Mouse (Mus musculus): ENCODE results near the gene Arhgef7. TPM values are rescaled to one million over a fixed set of nuclear protein-coding genes. Genes with fewer than 3 reads are reported as not detected.

Arhgef7 gene
- polyA plus RNA-seq, 1 experiment = 38.5 TPM

- TF ChIP-seq POLR2A (IDR thresholded peaks at IDR 0.05; ENCODE audit: insufficient read depth, low read length) (no peak), CTCF (IDR thresholded peaks at IDR 0.05; ENCODE audit: low read depth, low read length) (no peak), EP300 (IDR thresholded peaks at IDR 0.05; ENCODE audit: insufficient read depth, low read depth, low read length) (no peak)
- H3K4me1 ChIP-seq (ENCODE audit: control insufficient read depth, insufficient read depth, low read length) = peaks cover 2% of the 10 kb centered on the region
Observed at GRCm38 (mm10) chr8:11740857-11741256, 13.3 kb downstream of the Arhgef7 start.

GRCm38 (mm10) chr8:11743580-11743979 lies 16.1 kb downstream of the Arhgef7 start:
- TF ChIP-seq POLR2A (IDR thresholded peaks at IDR 0.05; ENCODE audit: insufficient read depth, low read length) (no peak), EP300 (IDR thresholded peaks at IDR 0.05; ENCODE audit: insufficient read depth, low read depth, low read length) (no peak), CTCF (IDR thresholded peaks at IDR 0.05; ENCODE audit: low read depth, low read length) (no peak)
- Histone ChIP-seq H3K4me1 (ENCODE audit: control insufficient read depth, insufficient read depth, low read length) (peaks cover 2% of the 10 kb centered on the region), H3K9ac (ENCODE audit: low read depth, poor library complexity, severe bottlenecking) (no peak overlapping the region), H3K9me3 (replicated peaks; ENCODE audit: control insufficient read depth, insufficient read depth, low read length, poor library complexity, severe bottlenecking) (no peaks in the 10 kb centered on the region), H3K4me3 (ENCODE audit: low read depth, low read length) (no peak overlapping the region), H3K27ac (ENCODE audit: insufficient read depth, low read length) (no peak overlapping the region), H3K36me3 (ENCODE audit: control insufficient read depth, insufficient read depth, low read length, poor library complexity, severe bottlenecking) (no peaks in the 10 kb centered on the region), H3K27me3 (ENCODE audit: control insufficient read depth, insufficient read depth, low read length, poor library complexity, severe bottlenecking) (no peaks in the 10 kb centered on the region)

More at GRCm38 (mm10) chr8:11740857-11741256, 13.3 kb downstream of the Arhgef7 start:
- H3K9ac ChIP-seq (ENCODE audit: low read depth, poor library complexity, severe bottlenecking) = no peak overlapping the region
- no peaks in the 10 kb centered on the region for H3K9me3 ChIP-seq (replicated peaks; ENCODE audit: control insufficient read depth, insufficient read depth, low read length, poor library complexity, severe bottlenecking)
- H3K27me3 ChIP-seq (ENCODE audit: control insufficient read depth, insufficient read depth, low read length, poor library complexity, severe bottlenecking) = no peaks in the 10 kb centered on the region
- no peaks in the 10 kb centered on the region for H3K36me3 ChIP-seq (ENCODE audit: control insufficient read depth, insufficient read depth, low read length, poor library complexity, severe bottlenecking)
- H3K27ac ChIP-seq (ENCODE audit: insufficient read depth, low read length) = no peak overlapping the region
- no peak overlapping the region for H3K4me3 ChIP-seq (ENCODE audit: low read depth, low read length)

- H3K27me3 ChIP-seq (ENCODE audit: control insufficient read depth, insufficient read depth, low read length, poor library complexity, severe bottlenecking) = no peaks in the 10 kb centered on the region
- H3K9ac ChIP-seq (ENCODE audit: low read depth, poor library complexity, severe bottlenecking) = no peak overlapping the region
- H3K4me3 ChIP-seq (ENCODE audit: low read depth, low read length) = no peak overlapping the region
- H3K4me1 ChIP-seq (ENCODE audit: control insufficient read depth, insufficient read depth, low read length) = no peaks in the 10 kb centered on the region
- no peaks in the 10 kb centered on the region for H3K36me3 ChIP-seq (ENCODE audit: control insufficient read depth, insufficient read depth, low read length, poor library complexity, severe bottlenecking)
- no peaks in the 10 kb centered on the region for H3K9me3 ChIP-seq (replicated peaks; ENCODE audit: control insufficient read depth, insufficient read depth, low read length, poor library complexity, severe bottlenecking)
- no peak for TF ChIP-seq CTCF (IDR thresholded peaks at IDR 0.05; ENCODE audit: low read depth, low read length)
- no peak overlapping the region for H3K27ac ChIP-seq (ENCODE audit: insufficient read depth, low read length)
Observed at GRCm38 (mm10) chr8:11746850-11747600, 19.5 kb downstream of the Arhgef7 start.

- Histone ChIP-seq H3K4me3 (ENCODE audit: low read depth, low read length) (no peak overlapping the region), H3K27me3 (ENCODE audit: control insufficient read depth, insufficient read depth, low read length, poor library complexity, severe bottlenecking) (no peaks in the 10 kb centered on the region), H3K36me3 (ENCODE audit: control insufficient read depth, insufficient read depth, low read length, poor library complexity, severe bottlenecking) (no peaks in the 10 kb centered on the region), H3K9me3 (replicated peaks; ENCODE audit: control insufficient read depth, insufficient read depth, low read length, poor library complexity, severe bottlenecking) (no peaks in the 10 kb centered on the region), H3K27ac (ENCODE audit: insufficient read depth, low read length) (no peak overlapping the region), H3K9ac (ENCODE audit: low read depth, poor library complexity, severe bottlenecking) (no peak overlapping the region), H3K4me1 (ENCODE audit: control insufficient read depth, insufficient read depth, low read length) (no peaks in the 10 kb centered on the region)
- TF ChIP-seq CTCF (IDR thresholded peaks at IDR 0.05; ENCODE audit: low read depth, low read length) (no peak), POLR2A (IDR thresholded peaks at IDR 0.05; ENCODE audit: insufficient read depth, low read length) (no peak), EP300 (IDR thresholded peaks at IDR 0.05; ENCODE audit: insufficient read depth, low read depth, low read length) (no peak)
Observed at GRCm38 (mm10) chr8:11749472-11749871, 22.0 kb downstream of the Arhgef7 start.

GRCm38 (mm10) chr8:11752338-11752737 lies 24.8 kb downstream of the Arhgef7 start:
- H3K4me3 ChIP-seq (ENCODE audit: low read depth, low read length) = no peak overlapping the region
- no peak overlapping the region for H3K27ac ChIP-seq (ENCODE audit: insufficient read depth, low read length)
- no peaks in the 10 kb centered on the region for H3K4me1 ChIP-seq (ENCODE audit: control insufficient read depth, insufficient read depth, low read length)
- H3K27me3 ChIP-seq (ENCODE audit: control insufficient read depth, insufficient read depth, low read length, poor library complexity, severe bottlenecking) = no peaks in the 10 kb centered on the region
- no peaks in the 10 kb centered on the region for H3K9me3 ChIP-seq (replicated peaks; ENCODE audit: control insufficient read depth, insufficient read depth, low read length, poor library complexity, severe bottlenecking)
- H3K9ac ChIP-seq (ENCODE audit: low read depth, poor library complexity, severe bottlenecking) = no peak overlapping the region
- no peaks in the 10 kb centered on the region for H3K36me3 ChIP-seq (ENCODE audit: control insufficient read depth, insufficient read depth, low read length, poor library complexity, severe bottlenecking)
- TF ChIP-seq CTCF (IDR thresholded peaks at IDR 0.05; ENCODE audit: low read depth, low read length) = no peak
- TF ChIP-seq POLR2A (IDR thresholded peaks at IDR 0.05; ENCODE audit: insufficient read depth, low read length) = no peak
- no peak for TF ChIP-seq EP300 (IDR thresholded peaks at IDR 0.05; ENCODE audit: insufficient read depth, low read depth, low read length)

DNA sequence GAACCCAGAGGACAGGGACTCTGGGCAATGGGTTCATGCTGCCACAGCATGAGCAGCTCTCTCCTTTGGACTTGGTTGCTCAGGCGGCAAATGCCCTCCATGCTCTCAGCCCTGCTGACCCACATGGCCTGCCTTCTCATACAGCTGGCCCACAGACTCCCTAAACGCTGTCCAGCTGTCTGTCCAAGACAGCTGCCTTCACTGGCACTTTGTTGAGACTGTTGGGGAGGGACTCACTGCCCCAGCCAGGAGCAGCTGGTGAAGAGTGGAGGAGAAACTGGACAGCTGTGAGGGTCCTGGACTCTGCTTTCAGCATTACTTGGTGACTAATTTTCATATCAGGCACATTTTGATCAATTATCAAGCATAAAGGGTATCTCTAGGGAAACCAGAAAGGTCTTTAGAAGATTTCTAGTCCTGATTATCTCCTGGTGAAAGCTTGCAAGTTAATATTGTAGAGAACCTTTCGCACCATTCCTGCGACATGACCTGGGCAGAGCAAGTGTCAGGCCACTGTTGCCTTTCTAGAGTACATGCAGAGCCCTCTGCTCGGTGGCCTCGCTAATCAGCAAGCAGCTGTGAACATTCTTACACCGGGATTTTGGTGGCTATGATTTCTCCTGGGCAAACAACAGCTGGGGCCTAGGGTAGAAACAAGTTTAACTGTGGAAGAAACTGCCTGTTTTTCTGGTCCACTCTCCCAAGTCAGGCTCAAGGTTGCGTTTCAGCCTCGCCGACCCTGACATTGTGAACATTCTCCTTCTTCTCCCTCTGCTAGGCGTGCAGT lies 25.8 kb downstream of the Arhgef7 start:
- TF ChIP-seq CTCF (IDR thresholded peaks at IDR 0.05; ENCODE audit: low read depth, low read length) (no peak), POLR2A (IDR thresholded peaks at IDR 0.05; ENCODE audit: insufficient read depth, low read length) (no peak), EP300 (IDR thresholded peaks at IDR 0.05; ENCODE audit: insufficient read depth, low read depth, low read length) (no peak)
- Histone ChIP-seq H3K27ac (ENCODE audit: insufficient read depth, low read length) (no peak overlapping the region), H3K4me3 (ENCODE audit: low read depth, low read length) (no peak overlapping the region), H3K27me3 (ENCODE audit: control insufficient read depth, insufficient read depth, low read length, poor library complexity, severe bottlenecking) (no peaks in the 10 kb centered on the region), H3K9ac (ENCODE audit: low read depth, poor library complexity, severe bottlenecking) (no peak overlapping the region), H3K4me1 (ENCODE audit: control insufficient read depth, insufficient read depth, low read length) (no peaks in the 10 kb centered on the region), H3K36me3 (ENCODE audit: control insufficient read depth, insufficient read depth, low read length, poor library complexity, severe bottlenecking) (no peaks in the 10 kb centered on the region), H3K9me3 (replicated peaks; ENCODE audit: control insufficient read depth, insufficient read depth, low read length, poor library complexity, severe bottlenecking) (no peaks in the 10 kb centered on the region)
